Mouse (Mus musculus): ENCODE data around the gene Zfx. TPM values are rescaled to one million over a fixed set of nuclear protein-coding genes. Genes with fewer than 3 reads are reported as not detected.

Zfx gene
- total and polyA plus RNA-seq, 3 experiments = 14.3 to 17.7 (median 16.4) TPM

DNA sequence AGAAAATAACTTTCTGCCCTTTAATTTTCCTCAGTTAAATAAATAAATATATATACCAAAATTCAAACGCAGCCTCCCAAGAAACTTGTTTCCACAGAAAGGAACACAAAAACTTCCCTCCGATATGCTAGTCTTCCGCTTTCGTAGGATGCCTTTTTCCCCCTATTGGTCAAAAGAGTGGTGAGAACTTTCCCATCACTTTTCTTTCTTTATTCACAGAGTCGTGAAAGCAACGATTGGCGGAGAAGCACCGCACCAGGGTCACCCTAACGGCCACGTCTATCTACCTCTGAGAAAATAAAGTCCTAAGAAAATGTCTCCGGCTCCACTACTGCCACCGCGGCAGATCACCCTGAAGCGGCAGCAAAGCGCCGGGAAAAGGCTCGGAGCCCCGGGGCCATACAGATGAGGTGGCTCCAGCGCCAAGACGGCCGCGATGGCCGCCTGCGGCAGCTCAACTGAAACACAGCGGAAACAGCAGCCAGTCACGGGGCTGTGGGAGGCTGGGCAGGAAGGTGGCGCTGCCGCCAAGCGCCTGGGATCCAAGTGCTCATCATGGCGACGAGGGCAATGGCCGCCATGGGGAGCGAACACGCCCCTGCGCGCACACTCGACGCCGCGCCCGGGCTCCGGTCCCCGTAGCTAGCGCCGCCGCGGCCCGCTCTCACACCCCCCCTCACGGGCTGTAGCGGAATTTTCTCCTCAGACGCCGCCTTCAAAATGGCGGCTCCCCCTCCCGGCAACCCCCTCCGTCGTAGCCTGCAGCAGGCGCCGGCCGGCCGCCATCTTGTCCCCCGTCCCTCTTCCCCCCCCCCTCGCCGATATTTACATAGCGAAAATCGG is 1.4 kb downstream of the Zfx start (continued):
- TF ChIP-seq TCF12 (IDR thresholded peaks at IDR 0.05; ENCODE audit: low read depth, low read length) (peak; percentile 42; the same call in 1 of the 2 replicates), POLR2A (IDR thresholded peaks at IDR 0.05; ENCODE audit: low read depth, low read length) (peak; percentile 63), NRF1 (IDR thresholded peaks at IDR 0.05; ENCODE audit: low read depth, low read length) (peak; percentile 75), MAZ (IDR thresholded peaks at IDR 0.05; ENCODE audit: low read depth, low read length) (peak; percentile 61; the same call in 1 of the 2 replicates), JUND (conservative IDR thresholded peaks at IDR 0.05; ENCODE audit: low read depth, low read length) (no peak), KAT2A (IDR thresholded peaks at IDR 0.05; ENCODE audit: insufficient replicate concordance, low read length) (no peak), USF2 (conservative IDR thresholded peaks at IDR 0.05; ENCODE audit: low read depth, low read length) (no peak), PAX5 (IDR thresholded peaks at IDR 0.05; ENCODE audit: low read length) (no peak)

DNA sequence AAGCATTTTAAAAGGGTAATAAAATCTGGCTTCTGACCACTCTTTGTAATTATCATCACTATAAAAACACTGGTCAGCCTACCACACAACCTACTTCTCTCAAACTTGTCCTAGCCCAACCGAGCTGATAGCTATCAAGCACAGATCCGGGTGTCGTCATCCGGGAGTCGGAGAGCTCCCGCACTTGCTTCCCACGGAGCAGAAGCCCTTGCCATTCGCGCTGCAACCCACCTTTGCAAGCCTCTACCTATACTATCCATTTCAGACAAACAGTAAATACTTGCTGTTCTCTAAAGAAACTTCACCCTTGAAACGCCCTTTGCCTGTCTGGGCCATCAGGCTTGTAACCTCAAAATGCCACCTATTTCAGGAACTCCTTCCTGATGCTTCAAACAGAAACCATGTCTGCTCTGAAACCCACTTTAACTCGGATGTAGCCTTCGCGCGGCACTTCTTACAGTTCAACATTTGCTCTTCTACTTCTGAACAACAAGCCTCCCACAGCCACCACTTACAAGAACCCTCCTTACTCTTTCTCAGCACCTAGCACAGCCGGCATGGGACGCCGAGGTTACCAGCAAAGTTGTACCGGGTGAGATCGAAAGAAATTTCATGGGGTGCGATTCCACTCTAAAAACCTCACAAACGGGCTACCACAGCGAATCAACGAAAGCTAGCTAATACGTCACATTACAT is 2.2 kb downstream of the Zfx start:
- Histone ChIP-seq H3K4me2 (ENCODE audit: insufficient read depth, low read depth, poor library complexity, severe bottlenecking) (peak overlapping the region; percentile 44; the same call in 1 of the 2 replicates), H3K9ac (ENCODE audit: insufficient read depth, low read depth) (peak overlapping the region; percentile 91), H3K4me1 (ENCODE audit: control insufficient read depth in 1 of 2, insufficient read depth in 2 of 2) (peaks cover 4 to 21% of the 10 kb centered on the region in 2 experiments; a peak in 1 of 4 replicates), H3K27me3 (replicated peaks) (no peaks in the 10 kb centered on the region), H3K9me3 (replicated peaks; ENCODE audit: low read length) (no peaks in the 10 kb centered on the region), H3K36me3 (replicated peaks in 1 of 2; ENCODE audit: control insufficient read depth in 1 of 2, insufficient read depth in 1 of 2, low read length in 1 of 2) (no peaks in the 10 kb centered on the region), H3K79me2 (replicated peaks; ENCODE audit: control insufficient read depth, extremely low read depth, insufficient read depth, poor library complexity, severe bottlenecking) (peaks cover 47% of the 10 kb centered on the region), H3K27ac (ENCODE audit: insufficient read depth, low read depth) (peak overlapping the region; percentile 63), H3K4me3 (replicated peaks in 1 of 3; ENCODE audit: low read depth in 2 of 3, low read length in 2 of 3, poor library complexity in 1 of 3) (peak overlapping the region; percentile 62 to 75 (median 70))
- TF ChIP-seq E2F4 (IDR thresholded peaks at IDR 0.05; ENCODE audit: insufficient replicate concordance, low read depth, low read length) (no peak), MEF2A (IDR thresholded peaks at IDR 0.05; ENCODE audit: borderline replicate concordance, low read depth, low read length) (no peak), TBP (conservative IDR thresholded peaks at IDR 0.05; ENCODE audit: low read depth, low read length) (no peak), MAZ (IDR thresholded peaks at IDR 0.05; ENCODE audit: low read depth, low read length) (no peak), ZNF384 (IDR thresholded peaks at IDR 0.05; ENCODE audit: low read depth, low read length) (no peak), CHD1 (IDR thresholded peaks at IDR 0.05; ENCODE audit: low read depth, low read length) (no peak), MYC (IDR thresholded peaks at IDR 0.05; ENCODE audit: low read depth, low read length) (no peak)
- dilution Hi-C loops (cut with MboI; ENCODE audit: extremely low pct_ligation_motif_present, extremely low pct_unique_long_range_greater_than_20kb, low sequenced_read_pairs) = no loop called here
- DNase-seq (ENCODE audit: extremely low read depth) = no peak
- in situ Hi-C loops (cut with MboI; ENCODE audit: low pct_ligation_motif_present, low pct_unique_long_range_greater_than_20kb, low sequenced_read_pairs) = no loop called here

DNA sequence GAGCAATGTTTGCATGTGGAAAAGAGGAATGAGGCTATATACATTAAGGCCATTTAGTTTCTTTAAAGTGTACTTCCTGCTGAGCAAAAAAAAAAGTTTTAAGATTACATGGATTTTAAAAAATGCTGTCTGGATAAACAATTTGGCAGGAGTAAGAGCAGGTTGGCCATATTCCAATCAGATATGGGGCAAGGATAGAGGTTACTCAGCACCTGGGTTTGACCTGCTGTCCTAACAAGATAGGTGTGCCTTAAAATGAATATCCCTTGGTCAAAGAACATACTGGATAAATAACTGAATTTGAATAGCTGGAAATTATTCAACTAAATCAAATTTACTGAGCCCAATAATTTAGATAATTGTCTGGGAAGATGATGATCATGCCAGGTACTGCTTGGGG is 5.2 kb downstream of the Zfx start:
- no peak for DNase-seq (ENCODE audit: extremely low read depth)
- Histone ChIP-seq H3K9me3 (replicated peaks; ENCODE audit: low read length) (no peaks in the 10 kb centered on the region), H3K9ac (ENCODE audit: insufficient read depth, low read depth) (no peak overlapping the region), H3K4me2 (ENCODE audit: insufficient read depth, low read depth, poor library complexity, severe bottlenecking) (no peak overlapping the region), H3K27me3 (replicated peaks) (no peaks in the 10 kb centered on the region), H3K36me3 (replicated peaks in 1 of 2; ENCODE audit: control insufficient read depth in 1 of 2, insufficient read depth in 1 of 2, low read length in 1 of 2) (no peaks in the 10 kb centered on the region), H3K4me1 (ENCODE audit: control insufficient read depth in 1 of 2, insufficient read depth in 2 of 2) (peaks cover 0 to 15% of the 10 kb centered on the region in 2 experiments; a peak in 1 of 4 replicates), H3K79me2 (replicated peaks; ENCODE audit: control insufficient read depth, extremely low read depth, insufficient read depth, poor library complexity, severe bottlenecking) (peaks cover 71% of the 10 kb centered on the region), H3K27ac (ENCODE audit: insufficient read depth, low read depth) (no peak overlapping the region), H3K4me3 (replicated peaks in 1 of 3; ENCODE audit: low read depth in 2 of 3, low read length in 2 of 3, poor library complexity in 1 of 3) (no peak overlapping the region)
- in situ Hi-C loops (cut with MboI; ENCODE audit: low pct_ligation_motif_present, low pct_unique_long_range_greater_than_20kb, low sequenced_read_pairs) (no loop called here), dilution Hi-C loops (cut with MboI; ENCODE audit: extremely low pct_ligation_motif_present, extremely low pct_unique_long_range_greater_than_20kb, low sequenced_read_pairs) (no loop called here)
- TF ChIP-seq NRF1 (IDR thresholded peaks at IDR 0.05; ENCODE audit: low read depth, low read length) (no peak), MEF2A (IDR thresholded peaks at IDR 0.05; ENCODE audit: borderline replicate concordance, low read depth, low read length) (no peak), CTCF (conservative IDR thresholded peaks at IDR 0.05 in 1 of 2, IDR thresholded peaks at IDR 0.05 in 1 of 2; ENCODE audit: low read depth in 2 of 2, low read length in 2 of 2) (no peak), IRF4 (IDR thresholded peaks at IDR 0.05; ENCODE audit: low read depth, low read length) (no peak), SIN3A (IDR thresholded peaks at IDR 0.05; ENCODE audit: low read length) (no peak), MAZ (IDR thresholded peaks at IDR 0.05; ENCODE audit: low read depth, low read length) (no peak), EP300 (IDR thresholded peaks at IDR 0.05; ENCODE audit: low read length) (no peak), JUN (IDR thresholded peaks at IDR 0.05; ENCODE audit: insufficient read depth, low read depth, low read length) (no peak), MAFK (IDR thresholded peaks at IDR 0.05; ENCODE audit: insufficient replicate concordance, low read length) (no peak), CHD2 (IDR thresholded peaks at IDR 0.05; ENCODE audit: low read length) (no peak), CHD1 (IDR thresholded peaks at IDR 0.05; ENCODE audit: low read depth, low read length) (no peak), ZNF384 (IDR thresholded peaks at IDR 0.05; ENCODE audit: low read depth, low read length) (no peak), MXI1 (IDR thresholded peaks at IDR 0.05; ENCODE audit: low read depth, low read length) (no peak), NELFE (IDR thresholded peaks at IDR 0.05; ENCODE audit: low read depth, low read length) (no peak), MYC (IDR thresholded peaks at IDR 0.05; ENCODE audit: low read depth, low read length) (no peak), ZC3H11A (IDR thresholded peaks at IDR 0.05; ENCODE audit: low read depth, low read length) (no peak), TCF12 (IDR thresholded peaks at IDR 0.05; ENCODE audit: low read depth, low read length) (no peak), PAX5 (IDR thresholded peaks at IDR 0.05; ENCODE audit: low read length) (no peak)

All from CH12.LX (cell line).